Mouse (Mus musculus) heart, adult 18-20 months (tissue): Measurements from ENCODE around the gene Capn5. TPM values are rescaled to one million over a fixed set of nuclear protein-coding genes. Genes with fewer than 3 reads are reported as not detected.
A peak's percentile ranks its signal among the peaks of the same experiment; 100 is the strongest.

Experiments used
- DNase-seq, 2 experiments: peaks; one replicate each; pipeline ENCODE4 v3.0.0; 2021 to 2022; ENCODE audit warnings: mixed read lengths in 1 of 2
- total RNA-seq, 2 experiments: library from RNA; stranded (reverse); gene quantifications; 2 replicates each; pipeline ENCODE4 v1.2.3; 2021

The Capn5 gene
- total RNA-seq, 2 experiments from 2014 or later, result 1.4 to 3.0 TPM

- no peak for DNase-seq
Observed at GRCm38 (mm10) chr7:98176322-98177070, 1.6 kb downstream of the Capn5 start.

- no peak for DNase-seq
Observed at GRCm38 (mm10) chr7:98174883-98175755, 3.0 kb downstream of the Capn5 start.

- no peak for DNase-seq
Observed at GRCm38 (mm10) chr7:98173408-98173807, 4.7 kb downstream of the Capn5 start.

- DNase-seq, result no peak
Observed at GRCm38 (mm10) chr7:98172661-98173060, 5.4 kb downstream of the Capn5 start.

- peak; percentile 77 to 86 for DNase-seq
Observed at GRCm38 (mm10) chr7:98171141-98172073, 6.7 kb downstream of the Capn5 start.

GRCm38 (mm10) chr7:98164999-98165528 is 13.0 kb downstream of the Capn5 start:
- DNase-seq, result peak; percentile 40 to 52

GRCm38 (mm10) chr7:98164382-98164998 is 13.6 kb downstream of the Capn5 start:
- no peak for DNase-seq

GRCm38 (mm10) chr7:98163700-98164099 is 14.4 kb downstream of the Capn5 start:
- DNase-seq, result peak in 1 of 2 experiments; percentile 35

GRCm38 (mm10) chr7:98162239-98162638 is 15.8 kb downstream of the Capn5 start:
- DNase-seq, result no peak

- DNase-seq, result peak in 1 of 2 experiments; percentile 27
Observed at GRCm38 (mm10) chr7:98160041-98160740, 17.9 kb downstream of the Capn5 start.

GRCm38 (mm10) chr7:98158481-98158880 is 19.6 kb downstream of the Capn5 start:
- no peak for DNase-seq

GRCm38 (mm10) chr7:98157636-98158332 is 20.3 kb downstream of the Capn5 start:
- no peak for DNase-seq

- DNase-seq, result no peak
Observed at GRCm38 (mm10) chr7:98156280-98156665, 21.8 kb downstream of the Capn5 start.

GRCm38 (mm10) chr7:98155546-98156279 is 22.4 kb downstream of the Capn5 start:
- DNase-seq, result peak; percentile 72 to 87

- no peak for DNase-seq
Observed at GRCm38 (mm10) chr7:98153892-98154291, 24.2 kb downstream of the Capn5 start.

- DNase-seq, result no peak
Observed at GRCm38 (mm10) chr7:98153345-98153744, 24.7 kb downstream of the Capn5 start.

- peak in 1 of 2 experiments; percentile 43 for DNase-seq
Observed at GRCm38 (mm10) chr7:98152400-98152799, 25.7 kb downstream of the Capn5 start.

GRCm38 (mm10) chr7:98150525-98150924 is 27.5 kb downstream of the Capn5 start:
- no peak for DNase-seq

GRCm38 (mm10) chr7:98149802-98150201 is 28.3 kb downstream of the Capn5 start:
- no peak for DNase-seq
